Mouse (Mus musculus): ENCODE results near the gene Abhd17c. TPM values are rescaled to one million over a fixed set of nuclear protein-coding genes. Genes with fewer than 3 reads are reported as not detected.
A peak's percentile ranks its signal among the peaks of the same experiment; 100 is the strongest.

The Abhd17c gene
- total RNA-seq, 2 experiments from 2014 or later: 76.7 to 78.2 TPM

DNA sequence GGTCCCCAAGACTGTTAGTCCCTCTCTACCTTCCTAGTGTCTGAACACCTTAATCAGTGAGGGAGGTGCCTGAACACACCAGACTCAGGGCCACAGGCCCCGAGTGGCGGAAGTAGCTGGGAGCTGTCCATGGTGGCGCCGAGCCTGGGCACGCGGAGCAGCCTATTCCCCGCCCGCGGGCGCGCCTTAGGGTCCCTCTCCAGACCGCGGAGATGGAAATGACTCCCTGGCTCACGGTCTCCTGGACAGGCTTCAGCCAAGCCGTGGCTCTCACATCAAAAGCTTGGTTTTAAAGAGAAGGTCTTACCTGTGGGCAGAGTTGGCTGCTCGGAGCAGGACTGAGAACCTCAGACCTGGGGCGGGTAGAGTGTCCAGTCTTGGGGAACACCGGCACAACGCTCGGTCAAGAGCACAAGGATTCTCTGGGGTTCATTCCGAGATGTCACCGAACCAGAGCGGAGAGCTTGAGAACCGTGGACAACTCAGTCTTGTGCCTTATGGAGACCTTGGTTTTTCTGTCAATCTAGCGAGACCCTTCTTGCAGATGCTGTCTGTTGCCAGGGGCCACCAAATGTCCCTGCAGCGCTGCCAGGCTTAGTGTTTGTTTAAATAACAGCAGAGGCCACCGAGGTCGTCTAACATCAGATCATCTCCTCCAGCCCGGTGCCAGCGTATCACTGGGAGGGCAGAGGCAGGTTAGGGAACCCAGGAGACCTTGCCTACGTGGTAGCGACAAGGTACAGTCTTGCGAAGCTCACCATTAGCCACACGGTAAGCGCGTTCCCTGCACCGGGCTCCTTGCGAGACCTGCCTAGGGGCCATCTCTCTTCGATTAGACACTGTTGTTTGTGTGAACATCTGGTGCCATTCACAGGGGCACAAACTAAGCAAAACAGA is 66.4 kb downstream of the Abhd17c start:
- DNase-seq (ENCODE audit: low spot score in 2 of 2): peak; percentile 42 to 60

DNA sequence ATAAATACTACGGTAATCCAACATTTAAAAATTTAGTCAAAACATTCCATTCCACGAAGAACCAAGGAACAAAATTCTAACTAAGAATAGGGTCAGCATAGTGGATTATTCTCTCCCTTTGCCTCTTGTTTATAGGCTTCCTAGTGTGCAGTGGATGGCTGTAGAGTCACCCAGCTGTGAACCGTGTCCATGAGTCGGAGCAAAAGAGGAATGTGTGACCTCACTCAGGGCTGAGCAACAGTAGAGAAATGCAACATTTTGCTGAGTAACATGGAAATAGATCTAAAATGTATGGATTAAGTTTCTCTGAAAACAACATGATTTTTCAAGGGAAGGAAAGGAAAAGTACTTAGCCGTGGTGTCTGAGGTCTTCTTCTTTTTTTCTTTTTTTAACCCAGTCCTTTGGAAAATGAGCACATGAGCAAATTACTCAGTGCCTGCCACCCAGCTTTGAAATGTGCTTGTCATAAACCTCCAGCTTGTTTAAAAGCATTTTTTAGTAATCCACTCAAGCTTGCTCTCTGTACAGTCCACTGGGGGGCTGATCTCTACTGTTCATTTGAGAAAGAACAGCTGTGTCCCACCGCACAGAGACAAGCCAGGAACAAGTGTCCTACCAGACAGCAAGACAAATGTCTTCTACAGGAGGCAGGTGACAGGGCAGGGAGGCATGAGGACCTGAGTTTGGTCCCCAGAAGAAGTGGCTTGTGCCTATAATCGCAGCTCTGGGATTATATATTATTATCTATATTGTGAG is 74.3 kb downstream of the Abhd17c start:
- DNase-seq (ENCODE audit: low spot score in 2 of 2): no peak

DNA sequence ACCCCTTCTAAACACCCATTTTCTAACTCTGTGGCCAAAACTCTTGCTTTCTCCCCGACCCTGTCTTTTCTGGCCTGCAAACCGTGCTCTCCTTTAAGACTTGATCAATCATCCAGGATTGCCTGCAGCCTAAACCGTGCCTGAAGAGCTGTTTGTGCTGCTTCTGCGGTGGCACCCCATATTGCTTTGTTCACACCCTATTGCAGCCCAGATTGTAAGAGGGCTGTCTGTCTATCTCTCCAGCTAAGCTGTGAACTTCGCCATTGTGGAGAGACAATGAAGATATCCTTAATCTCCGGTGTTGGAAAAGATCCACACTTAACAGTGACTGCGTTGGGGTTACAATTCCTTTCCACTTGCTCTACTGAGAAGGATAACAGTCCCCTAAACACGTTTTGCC is 77.4 kb downstream of the Abhd17c start:
- DNase-seq (ENCODE audit: low spot score in 2 of 2): no peak

DNA sequence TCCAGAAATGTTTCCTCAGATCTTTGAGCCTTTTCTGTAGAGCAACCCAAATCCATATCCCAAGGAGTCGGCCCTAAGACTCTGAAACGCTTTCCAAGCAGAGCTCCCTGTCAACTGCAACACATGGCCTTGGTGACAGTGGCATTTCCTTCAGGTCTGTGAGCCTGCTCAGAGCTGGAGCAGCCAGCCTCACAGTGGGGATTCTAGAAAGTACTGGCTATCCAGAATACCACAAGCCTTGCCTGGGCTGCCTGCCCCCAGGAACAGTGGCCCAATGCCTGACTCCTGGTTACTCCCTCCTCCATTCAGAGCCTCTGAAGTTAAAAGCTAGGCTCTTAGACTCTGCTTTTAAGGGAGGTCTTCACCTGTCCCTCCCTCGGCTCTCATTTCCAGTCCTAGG is 77.8 kb downstream of the Abhd17c start:
- no peak for DNase-seq (ENCODE audit: low spot score in 2 of 2)

DNA sequence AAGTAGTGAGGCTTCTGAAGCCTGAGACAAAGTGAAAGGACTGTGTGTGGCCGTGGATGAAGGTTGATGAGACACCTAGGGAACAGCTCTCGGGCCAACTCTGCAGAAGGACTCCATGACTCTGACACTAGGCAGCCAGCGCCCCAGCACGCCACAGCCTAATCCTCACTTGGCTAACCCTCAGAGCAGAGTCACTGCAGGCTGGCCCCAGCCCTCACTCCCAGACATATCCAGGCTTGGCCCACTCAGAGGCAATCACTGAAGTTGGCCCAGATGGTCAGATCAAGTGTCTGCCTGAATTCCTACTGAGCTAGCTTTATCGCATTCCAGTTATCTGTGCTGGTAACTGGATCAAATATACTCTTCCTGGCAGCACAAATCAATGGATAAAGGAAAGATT is 82.8 kb downstream of the Abhd17c start:
- no peak for DNase-seq (ENCODE audit: low spot score in 2 of 2)

DNA sequence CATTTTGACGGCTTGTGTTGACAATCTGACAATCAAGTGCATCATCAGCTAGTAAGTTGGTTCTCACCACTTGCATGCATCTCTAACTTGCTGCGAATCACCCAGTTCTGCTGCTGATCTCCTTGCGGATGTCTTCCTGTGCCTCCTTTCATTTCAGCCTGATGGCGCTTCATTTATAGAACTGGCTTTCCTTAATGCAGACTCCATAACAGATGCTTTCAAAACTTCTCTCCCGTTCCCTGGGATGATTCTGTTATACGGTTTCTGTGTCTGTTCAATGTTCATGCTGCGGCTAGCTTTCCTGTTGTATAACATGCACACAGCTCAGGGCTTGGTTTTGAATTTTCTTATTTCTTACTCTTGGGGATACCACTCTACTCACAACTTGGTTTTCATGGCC is 91.9 kb downstream of the Abhd17c start:
- no peak for DNase-seq (ENCODE audit: low spot score in 2 of 2)

Other genes with a start within 250 kb of the Abhd17c start
- 10 to 100 TPM; 19.0 to 19.9 TPM for gene Cemip, start 65.4 kb downstream of the Abhd17c start, total RNA-seq (2021)

Measured in layer of hippocampus, postnatal 10 days (tissue).